Mouse (Mus musculus): ENCODE data around the gene Arglu1.

Arglu1 gene

GRCm38 (mm10) chr8:8658426-8659224, 31.7 kb downstream of the Arglu1 start:
- DNase-seq: peak; percentile 13 to 15

DNA sequence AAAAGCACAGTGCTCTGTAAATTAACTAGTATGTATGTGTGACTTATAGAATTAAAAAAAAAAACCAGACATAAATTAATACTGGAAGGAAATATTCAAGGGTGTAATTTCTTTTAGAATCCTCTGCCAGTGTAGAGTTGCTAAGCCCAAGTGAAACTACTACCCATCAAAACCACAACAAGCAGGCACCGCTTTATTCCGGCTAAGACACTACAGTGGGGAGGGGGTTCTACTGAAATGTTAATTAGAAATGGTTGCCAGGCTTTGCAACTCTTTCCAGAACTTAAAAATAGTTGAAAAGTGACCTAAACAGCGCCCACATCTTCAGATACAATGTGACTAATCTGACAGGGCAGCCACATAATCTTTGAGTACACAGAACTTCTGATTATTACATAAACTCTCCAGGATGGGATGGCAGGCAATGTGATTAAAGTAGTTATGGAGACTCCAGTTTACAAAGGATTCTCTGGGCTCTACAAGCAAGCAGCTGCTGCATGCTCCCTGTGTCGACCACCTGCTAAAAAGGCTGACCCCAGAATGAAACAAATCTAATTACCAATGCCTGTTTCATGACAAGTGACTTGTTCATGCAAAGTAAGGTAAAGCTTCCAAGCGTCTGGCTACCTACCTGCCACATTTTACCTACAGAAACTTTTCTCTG, 32.5 kb downstream of the Arglu1 start:
- no peak for DNase-seq

DNA sequence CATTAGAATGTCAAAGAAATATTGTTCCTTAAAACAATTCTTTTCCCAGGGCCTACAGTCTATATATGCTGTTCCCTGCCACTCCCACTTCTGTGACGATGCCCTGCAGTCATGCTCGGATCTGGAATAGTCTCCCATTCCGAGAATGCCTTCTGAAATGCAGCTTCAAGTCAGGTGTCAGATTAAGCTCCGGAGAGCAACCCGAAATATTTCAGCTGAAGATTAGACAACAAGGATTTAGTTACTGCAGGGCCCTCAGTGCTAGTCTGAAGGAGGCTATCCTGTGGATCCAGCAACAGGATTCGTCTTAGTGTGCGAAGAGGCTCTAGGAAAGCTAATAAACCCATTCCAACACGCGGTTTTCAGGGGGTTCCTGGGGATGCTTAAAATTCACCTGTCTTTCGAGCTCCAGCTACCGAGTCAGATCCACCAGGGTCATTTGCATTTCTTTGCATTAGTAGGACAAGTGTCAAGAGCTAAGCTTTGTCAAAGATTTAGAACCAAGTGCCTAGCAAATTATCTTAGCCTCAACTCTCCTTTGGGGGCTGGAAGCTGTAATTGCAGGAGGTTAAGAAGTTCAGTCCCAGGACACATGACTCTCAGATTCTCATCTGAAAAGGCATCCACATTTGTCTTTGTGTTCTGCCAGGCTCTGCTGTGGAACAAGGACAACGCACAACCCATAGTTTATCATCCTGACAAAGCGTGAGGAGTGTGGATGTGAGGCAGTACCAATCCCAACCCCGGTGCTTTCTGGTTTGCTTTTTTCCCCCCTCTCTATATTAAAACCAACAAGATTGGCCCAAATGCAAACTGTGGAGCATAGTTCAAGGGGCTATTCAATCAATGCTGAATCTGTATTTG, 33.5 kb downstream of the Arglu1 start:
- DNase-seq: no peak

GRCm38 (mm10) chr8:8655346-8656340, 34.7 kb downstream of the Arglu1 start:
- DNase-seq: no peak

DNA sequence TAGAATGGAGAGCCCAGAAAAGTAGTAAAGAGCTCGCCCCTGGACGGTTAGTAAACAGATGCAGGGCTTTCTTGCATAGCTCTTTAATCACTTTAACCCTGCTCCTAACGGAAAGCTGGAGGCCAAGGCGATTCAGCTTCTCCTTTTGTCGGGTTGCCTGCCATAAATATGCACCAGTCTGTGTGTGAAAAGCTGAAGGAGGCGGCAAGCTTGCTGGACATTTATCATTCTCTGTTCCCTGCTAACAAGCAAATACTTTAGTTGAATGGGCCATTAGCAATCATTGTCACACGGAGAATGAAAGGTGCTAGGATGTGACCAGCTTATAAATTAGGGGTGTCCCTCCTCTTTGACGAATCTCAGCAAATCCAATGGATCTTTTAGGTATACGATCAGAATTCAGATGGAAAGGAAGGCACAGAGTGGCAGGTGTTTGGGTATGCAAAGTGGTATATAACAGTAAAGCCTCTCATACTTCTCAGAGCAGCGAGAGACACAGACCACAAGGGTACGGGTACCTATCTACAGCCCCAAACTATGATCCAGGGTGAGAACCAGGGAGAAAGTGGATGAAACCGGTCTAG, 36.3 kb downstream of the Arglu1 start:
- DNase-seq: no peak

GRCm38 (mm10) chr8:8653343-8653742, 37.0 kb downstream of the Arglu1 start:
- no peak for DNase-seq

- DNase-seq: no peak
These were observed 37.9 kb downstream of the Arglu1 start for GRCm38 (mm10) chr8:8652388-8652787.

DNA sequence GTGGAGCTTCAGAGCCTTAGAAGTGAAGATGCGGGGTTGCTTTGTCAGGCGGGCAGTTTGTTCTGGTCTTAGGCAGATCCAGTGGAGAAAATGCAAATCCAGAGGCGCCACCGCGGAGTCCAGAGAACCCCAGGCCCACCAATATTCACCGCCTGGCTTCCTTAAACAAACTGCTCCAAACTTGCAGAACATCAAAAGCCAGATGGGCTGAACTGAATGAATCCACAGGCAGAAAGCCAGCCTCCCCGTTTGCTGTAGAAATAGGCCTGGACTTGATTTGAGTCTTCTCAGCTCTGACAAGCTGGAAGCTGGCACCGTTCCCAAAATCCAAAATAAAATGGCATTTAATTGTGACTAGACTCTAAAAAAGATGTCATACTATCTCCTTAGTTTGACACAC, 40.4 kb downstream of the Arglu1 start:
- no peak for DNase-seq

DNA sequence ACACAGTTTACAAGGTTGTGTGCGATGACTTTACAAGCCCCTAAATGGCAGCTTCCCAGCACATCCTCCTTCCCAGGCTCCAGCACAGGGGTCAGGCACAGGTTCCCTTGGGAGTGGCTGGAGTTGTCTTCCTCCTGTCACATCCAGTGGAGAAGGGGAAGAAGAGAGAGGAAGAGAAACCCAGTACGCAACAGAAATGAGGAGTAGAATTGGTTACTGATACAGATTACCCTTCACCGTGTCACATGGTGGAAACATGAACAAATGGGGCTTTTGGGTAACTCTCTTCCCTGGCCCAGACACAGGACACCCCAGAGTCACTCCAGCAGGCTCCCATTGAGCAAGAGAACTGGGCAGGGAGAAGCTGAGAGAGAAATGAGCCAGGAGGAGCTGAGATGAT, 40.8 kb downstream of the Arglu1 start:
- DNase-seq: no peak

DNA sequence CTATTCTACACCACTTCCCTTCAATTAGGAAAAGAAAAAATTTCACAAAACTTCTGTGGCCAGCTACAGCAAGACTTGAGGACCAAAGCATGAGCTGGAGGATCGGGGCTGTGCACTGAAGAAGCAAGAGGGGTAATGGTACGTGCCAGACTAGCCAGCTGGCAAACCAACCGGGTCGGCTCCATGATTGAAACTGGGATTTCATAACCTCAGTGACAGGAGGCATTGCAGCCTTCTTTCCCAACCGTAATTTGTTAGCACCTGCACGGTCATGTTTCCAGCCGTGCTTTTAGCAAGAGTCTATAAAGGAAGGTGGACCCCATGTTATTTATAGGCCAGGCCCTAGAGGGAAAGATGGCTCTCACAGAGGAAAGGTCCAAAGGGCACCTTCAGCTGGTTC, 41.6 kb downstream of the Arglu1 start:
- no peak for DNase-seq

DNA sequence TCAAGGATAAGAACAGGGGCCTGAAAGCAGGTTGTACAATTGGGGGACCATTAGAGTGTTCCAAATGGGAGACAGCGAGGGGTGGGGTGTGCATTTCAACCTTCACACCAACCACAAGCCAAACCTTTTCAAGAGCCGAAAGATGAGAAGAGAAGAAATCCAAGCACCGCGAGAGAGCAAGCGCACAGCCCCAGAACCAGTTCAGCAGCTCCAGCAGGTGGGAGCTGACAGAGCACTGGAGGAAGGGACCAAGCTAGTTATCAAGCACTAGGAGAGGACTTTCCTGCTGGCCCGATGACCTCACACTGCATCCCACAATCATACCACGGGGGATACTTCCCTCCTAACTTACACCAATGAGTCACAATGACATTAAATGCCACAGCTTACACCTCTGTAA, 42.5 kb downstream of the Arglu1 start:
- DNase-seq: no peak

GRCm38 (mm10) chr8:8647319-8647718, 43.0 kb downstream of the Arglu1 start:
- no peak for DNase-seq

DNA sequence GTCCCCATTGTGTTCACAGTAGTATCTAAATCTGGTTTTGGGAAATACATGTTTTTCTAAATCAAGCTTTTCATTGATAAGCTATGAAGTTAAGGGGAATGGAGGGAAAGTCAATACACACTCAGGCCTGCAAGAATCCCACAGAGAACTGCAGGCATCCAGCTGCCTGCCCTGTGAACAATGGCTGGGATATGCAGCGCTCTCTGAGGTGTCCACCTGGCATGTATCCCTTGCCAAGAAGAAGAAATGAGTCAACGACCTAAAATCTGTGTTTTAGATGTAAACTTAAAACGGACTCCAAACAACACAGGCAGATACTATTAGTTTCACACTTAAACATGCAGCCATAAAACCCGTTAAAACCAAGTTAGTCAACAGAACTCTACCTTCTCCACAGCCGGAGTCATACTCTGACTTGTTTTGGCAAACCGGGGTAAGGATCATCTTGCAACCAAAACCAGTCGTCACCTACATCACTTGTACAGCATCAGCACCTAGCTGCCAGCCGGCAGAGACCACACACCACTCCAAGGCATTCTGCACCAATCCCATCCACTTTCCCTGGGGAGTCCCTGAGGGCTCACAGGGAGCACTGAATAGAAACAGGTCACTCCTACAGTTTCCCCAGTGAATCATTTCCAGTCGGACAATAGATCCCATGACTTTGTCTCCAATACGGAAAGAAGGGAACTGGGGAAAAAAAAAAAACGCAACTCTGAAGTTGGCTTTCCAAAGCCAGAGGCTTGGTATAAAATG, 46.0 kb downstream of the Arglu1 start:
- DNase-seq: no peak

GRCm38 (mm10) chr8:8640264-8640588, 50.1 kb downstream of the Arglu1 start:
- no peak for DNase-seq

DNA sequence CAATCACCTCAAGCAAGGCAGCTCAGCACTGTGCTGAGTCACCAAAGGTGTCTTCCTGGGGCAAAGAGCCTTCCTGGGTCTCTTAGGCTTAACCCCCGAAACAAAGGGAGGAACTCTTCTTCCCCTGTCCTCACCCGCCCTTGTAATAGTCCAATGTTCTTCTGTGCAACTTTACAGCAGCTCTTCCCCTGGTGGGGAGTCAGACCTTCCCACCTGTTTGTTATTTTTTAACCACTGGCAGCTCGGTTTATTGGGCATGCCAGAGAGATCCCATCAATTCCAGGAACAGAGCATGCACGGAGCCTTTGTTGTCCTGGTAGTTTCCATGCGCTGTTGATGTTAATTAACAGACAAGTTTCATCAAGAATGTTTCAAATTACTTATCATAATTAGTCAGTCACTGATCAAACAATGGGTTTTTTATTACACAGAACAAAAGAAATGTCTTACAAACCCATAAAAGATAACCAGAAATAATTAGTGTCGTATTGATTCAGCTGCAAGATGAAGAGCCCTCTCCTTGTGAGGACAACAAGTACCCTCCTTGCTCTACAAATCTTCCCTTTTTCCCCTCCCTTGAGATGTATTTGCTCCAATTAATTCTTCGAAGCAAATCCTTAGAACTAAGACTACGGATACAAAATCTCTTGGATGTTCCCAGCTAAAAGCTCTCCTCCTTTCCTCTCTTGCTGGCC, 50.6 kb downstream of the Arglu1 start:
- no peak for DNase-seq

GRCm38 (mm10) chr8:8631394-8631793, 58.9 kb downstream of the Arglu1 start:
- no peak for DNase-seq

- DNase-seq: no peak
These were observed 66.3 kb downstream of the Arglu1 start for GRCm38 (mm10) chr8:8624017-8624416.

DNA sequence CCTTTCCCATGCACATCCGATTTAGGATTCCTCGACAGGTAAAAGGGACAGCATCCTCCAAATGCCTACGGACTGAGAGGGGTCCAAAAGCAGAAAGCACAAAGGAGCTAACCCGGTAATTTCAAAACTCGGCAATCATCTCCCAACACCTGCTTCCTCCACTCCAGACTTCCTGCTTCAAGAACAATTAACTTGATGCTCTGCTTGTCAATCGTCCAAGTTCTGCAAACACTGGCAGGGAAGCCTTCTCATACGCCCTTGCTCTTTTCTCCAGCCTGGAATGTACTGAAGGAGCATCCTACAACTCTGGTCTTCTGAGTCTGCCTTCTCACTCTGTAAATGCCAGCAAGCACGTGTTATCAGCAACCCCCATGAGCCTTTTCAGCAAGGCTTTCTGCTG, 66.8 kb downstream of the Arglu1 start:
- DNase-seq: no peak

- no peak for DNase-seq
These were observed 67.8 kb downstream of the Arglu1 start for GRCm38 (mm10) chr8:8622476-8622875.

GRCm38 (mm10) chr8:8622031-8622430, 68.3 kb downstream of the Arglu1 start:
- DNase-seq: no peak
